Mouse (Mus musculus) lung, adult 2 months (tissue): ENCODE results near the gene Ldlrad3. TPM values are rescaled to one million over a fixed set of nuclear protein-coding genes. Genes with fewer than 3 reads are reported as not detected.
A peak's percentile ranks its signal among the peaks of the same experiment; 100 is the strongest.

ENCODE experiments used
- DNase-seq: peaks from one replicate; pipeline ENCODE4 v3.0.0; 2022
- H3K4me1 ChIP-seq: fragments of 200-500 bp; 2 replicates; pipeline ENCODE4 v1.6.1; 2011; ENCODE audit warnings: low read length; ENCODE audit not compliant: control insufficient read depth, insufficient read depth
- H3K4me3 ChIP-seq: fragments of 200-500 bp; replicated peaks from 2 replicates; pipeline ENCODE3; 2011; ENCODE audit warnings: low read depth, mild to moderate bottlenecking, control low read depth, low read length; ENCODE audit errors: extremely low read depth
- CTCF ChIP-seq: fragments of 200-500 bp; IDR thresholded peaks from 2 replicates; pipeline ENCODE4 v1.5.1; 2011; ENCODE audit warnings: mild to moderate bottlenecking, low read length, control low read depth; ENCODE audit not compliant: insufficient read depth
- POLR2A ChIP-seq: fragments of 200-500 bp; IDR thresholded peaks from 2 replicates; pipeline ENCODE4 v1.6.1; 2011; ENCODE audit warnings: low read depth, mild to moderate bottlenecking, control low read depth, low read length, borderline replicate concordance; ENCODE audit errors: extremely low read depth
- WGBS: fragments of 180-500 bp; shearing (Covaris S2); methylation state at CpG from one replicate; pipeline ENCODE4 v1.1.7; 2018; 5-methylcytosine and 5-hydroxymethylcytosine counted together
- polyA plus RNA-seq: library from polyadenylated mRNA; depleted of rRNA; stranded (reverse); fragments of >200 nt; gene quantifications from 2 replicates; pipeline ENCODE4 v1.2.3, GENCODE M21; 2012

Gene Ldlrad3
- polyA plus RNA-seq, 1 experiment = 14.6 TPM

- H3K4me1 ChIP-seq = peaks cover 2% of the 10 kb centered on the region
- 79% methylated on average over 6 of the region's 6 CpGs for WGBS
- no peak overlapping the region for H3K4me3 ChIP-seq
- no peak for TF ChIP-seq POLR2A
- TF ChIP-seq CTCF = no peak
- DNase-seq = no peak
These were observed 204.2 kb downstream of the Ldlrad3 start for GRCm38 (mm10) chr2:101981964-101982498.

GRCm38 (mm10) chr2:101981211-101981610 is 205.0 kb downstream of the Ldlrad3 start:
- TF ChIP-seq POLR2A (no peak), CTCF (no peak)
- no peak overlapping the region for H3K4me3 ChIP-seq
- peaks cover 3% of the 10 kb centered on the region for H3K4me1 ChIP-seq
- WGBS = 72% methylated on average over 2 of the region's 2 CpGs
- no peak for DNase-seq

- WGBS = 91% methylated on average over 8 of the region's 8 CpGs
- TF ChIP-seq POLR2A (no peak), CTCF (no peak)
- H3K4me1 ChIP-seq = peaks cover 2% of the 10 kb centered on the region
- no peak overlapping the region for H3K4me3 ChIP-seq
- no peak for DNase-seq
These were observed 205.7 kb downstream of the Ldlrad3 start for GRCm38 (mm10) chr2:101980456-101980947.

GRCm38 (mm10) chr2:101978534-101979525 is 207.4 kb downstream of the Ldlrad3 start:
- 60% methylated on average over 21 of the region's 21 CpGs for WGBS
- no peak for TF ChIP-seq CTCF
- TF ChIP-seq POLR2A = no peak
- Histone ChIP-seq H3K4me3 (no peak overlapping the region), H3K4me1 (peaks cover 2% of the 10 kb centered on the region; the same call in 1 of the 2 replicates)
- DNase-seq = no peak

- H3K4me3 ChIP-seq = no peak overlapping the region
- peaks cover 2% of the 10 kb centered on the region; the same call in 1 of the 2 replicates for H3K4me1 ChIP-seq
- TF ChIP-seq POLR2A (no peak), CTCF (no peak)
- WGBS = 76% methylated on average over 7 of the region's 7 CpGs
- peak; percentile 26 for DNase-seq
These were observed 209.7 kb downstream of the Ldlrad3 start for GRCm38 (mm10) chr2:101976399-101977064.

- H3K4me1 ChIP-seq = peaks cover 2% of the 10 kb centered on the region; the same call in 1 of the 2 replicates
- H3K4me3 ChIP-seq = no peak overlapping the region
- WGBS = 92% methylated on average over 3 of the region's 3 CpGs
- TF ChIP-seq CTCF = no peak
- TF ChIP-seq POLR2A = no peak
- DNase-seq = no peak
These were observed 212.4 kb downstream of the Ldlrad3 start for GRCm38 (mm10) chr2:101973810-101974209.

- no peaks in the 10 kb centered on the region for H3K4me1 ChIP-seq
- WGBS = 72% methylated on average over 4 of the region's 4 CpGs
- TF ChIP-seq CTCF = no peak
- no peak for DNase-seq
- H3K4me3 ChIP-seq = no peak overlapping the region
These were observed 218.6 kb downstream of the Ldlrad3 start for GRCm38 (mm10) chr2:101967601-101968000.

- TF ChIP-seq POLR2A (no peak), CTCF (no peak)
- 65% methylated on average over 7 of the region's 7 CpGs for WGBS
- no peaks in the 10 kb centered on the region for H3K4me1 ChIP-seq
- no peak overlapping the region for H3K4me3 ChIP-seq
- DNase-seq = peak; percentile 4
These were observed 219.0 kb downstream of the Ldlrad3 start for GRCm38 (mm10) chr2:101967152-101967551.

- WGBS = 85% methylated on average over 4 of the region's 4 CpGs
- Histone ChIP-seq H3K4me1 (peaks cover 2% of the 10 kb centered on the region; the same call in 1 of the 2 replicates), H3K4me3 (no peak overlapping the region)
- TF ChIP-seq POLR2A (no peak), CTCF (no peak)
- no peak for DNase-seq
These were observed 220.2 kb downstream of the Ldlrad3 start for GRCm38 (mm10) chr2:101966017-101966416.

GRCm38 (mm10) chr2:101965515-101965914 is 220.7 kb downstream of the Ldlrad3 start:
- Histone ChIP-seq H3K4me3 (no peak overlapping the region), H3K4me1 (peaks cover 2% of the 10 kb centered on the region; the same call in 1 of the 2 replicates)
- TF ChIP-seq POLR2A (no peak), CTCF (no peak)
- WGBS = 61% methylated on average over 5 of the region's 5 CpGs
- DNase-seq = peak; percentile 10
